Mouse (Mus musculus): ENCODE measurements around the gene Cfap77.

Gene Cfap77

DNA sequence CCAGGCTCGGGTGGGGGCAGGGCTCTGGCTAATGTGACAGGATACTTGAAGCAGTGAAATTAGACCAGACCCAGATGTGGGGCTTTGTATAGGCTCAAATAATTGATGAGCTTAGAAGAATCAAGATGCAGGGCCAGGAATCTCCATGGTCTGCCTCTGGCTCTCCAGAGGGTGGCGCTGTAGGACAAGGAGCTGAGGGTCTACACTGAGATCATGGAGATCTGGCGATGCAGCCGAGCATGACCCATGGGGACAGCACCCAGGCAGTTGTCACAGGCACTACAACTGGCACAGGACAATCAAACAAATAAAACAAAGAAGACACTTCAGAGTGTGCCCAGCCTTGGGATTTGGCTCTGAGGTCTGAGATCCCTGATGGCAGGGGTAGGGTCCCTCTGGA is 131.0 kb downstream of the Cfap77 start:
- no peak for TF ChIP-seq GATA4 (IDR thresholded peaks at IDR 0.05; ENCODE audit: insufficient replicate concordance, low read length)

DNA sequence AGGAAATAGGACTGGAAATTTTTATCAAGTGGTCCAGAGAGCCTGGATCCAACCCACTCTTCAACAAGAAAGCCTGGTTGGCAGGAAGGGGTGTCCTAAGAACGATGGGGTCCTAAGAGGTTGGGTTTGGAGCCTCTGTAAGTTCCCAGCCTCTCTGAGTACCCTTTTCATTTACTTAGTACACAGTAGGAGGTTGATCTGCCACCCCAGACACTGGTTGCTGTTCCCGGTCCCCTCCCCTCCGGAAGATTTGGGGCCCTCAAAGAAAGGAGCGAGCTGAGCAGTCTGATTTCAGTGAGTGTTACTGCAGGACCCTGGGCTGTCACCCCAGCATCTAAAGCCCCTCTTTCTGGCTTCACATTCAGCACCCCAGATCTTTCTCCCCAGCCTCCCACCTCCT is 135.9 kb downstream of the Cfap77 start:
- TF ChIP-seq GATA4 (IDR thresholded peaks at IDR 0.05; ENCODE audit: insufficient replicate concordance, low read length), result no peak

GRCm38 (mm10) chr2:28917518-28918361 is 137.1 kb downstream of the Cfap77 start:
- no peak for TF ChIP-seq GATA4 (IDR thresholded peaks at IDR 0.05; ENCODE audit: insufficient replicate concordance, low read length)

DNA sequence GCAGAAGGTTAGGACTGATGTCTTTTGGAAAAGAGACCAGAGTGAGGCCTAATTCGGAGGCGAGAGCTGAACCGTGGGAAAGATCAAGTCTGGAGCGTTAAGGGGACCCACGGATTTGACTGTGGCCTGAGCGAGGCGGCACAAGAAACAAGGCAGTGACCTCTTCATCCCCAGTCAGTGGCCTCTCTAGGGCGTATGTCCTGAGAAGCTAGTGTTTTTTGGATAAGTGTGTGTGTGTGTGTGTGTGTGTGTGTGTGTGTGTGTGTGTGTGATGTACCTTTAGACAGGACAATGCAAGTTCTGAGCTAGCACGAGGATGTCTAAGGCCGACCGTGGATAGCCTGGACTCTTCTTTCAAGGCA is 137.7 kb downstream of the Cfap77 start:
- no peak for TF ChIP-seq GATA4 (IDR thresholded peaks at IDR 0.05; ENCODE audit: insufficient replicate concordance, low read length)

DNA sequence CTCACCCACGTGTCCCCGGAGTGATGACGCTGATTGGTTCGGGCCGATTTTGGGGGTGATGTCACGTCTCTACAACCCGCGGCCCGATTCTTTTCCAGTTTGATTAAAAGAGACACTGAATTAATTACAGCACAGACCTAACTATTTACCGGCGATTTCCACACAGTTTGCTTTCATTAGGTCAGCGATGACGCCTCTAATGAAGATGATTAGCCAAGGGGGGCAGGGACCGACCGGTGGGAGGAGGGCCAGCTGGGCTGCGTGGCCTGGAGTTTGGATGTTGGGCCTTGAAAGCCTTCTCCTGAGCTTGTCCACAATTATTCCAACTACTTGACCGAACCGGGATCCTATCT is 138.4 kb downstream of the Cfap77 start, which contains the start of gene Barhl1:
TSS of gene Barhl1 (minus strand) at position 156 of the 353 bp plus-strand sequence.
- no peak for TF ChIP-seq GATA4 (IDR thresholded peaks at IDR 0.05; ENCODE audit: insufficient replicate concordance, low read length)

GRCm38 (mm10) chr2:28915768-28916512 is 138.9 kb downstream of the Cfap77 start:
- TF ChIP-seq GATA4 (IDR thresholded peaks at IDR 0.05; ENCODE audit: insufficient replicate concordance, low read length), result no peak; the same call in 1 of the 2 replicates

GRCm38 (mm10) chr2:28915104-28915738 is 139.6 kb downstream of the Cfap77 start:
- TF ChIP-seq GATA4 (IDR thresholded peaks at IDR 0.05; ENCODE audit: insufficient replicate concordance, low read length), result no peak

DNA sequence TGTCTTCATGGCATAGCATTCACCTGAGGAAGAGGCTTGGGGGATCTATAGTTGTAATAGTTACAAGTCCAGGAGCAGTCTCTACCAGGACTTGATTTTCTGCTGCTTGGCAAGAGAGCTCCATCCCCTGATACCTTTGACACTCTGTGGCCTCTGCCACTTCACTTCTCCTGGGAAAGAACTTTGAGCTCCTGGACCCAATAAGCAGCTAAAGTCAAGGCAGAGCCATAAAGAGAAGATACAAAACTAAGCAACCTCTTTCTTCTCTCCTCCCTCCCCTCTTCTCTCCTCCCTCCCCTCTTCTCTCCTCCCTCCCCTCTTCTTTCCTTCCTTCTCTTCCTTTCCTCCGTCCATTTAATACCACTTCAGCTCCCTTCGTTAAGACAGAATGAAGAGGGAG is 140.7 kb downstream of the Cfap77 start:
- no peak for TF ChIP-seq GATA4 (IDR thresholded peaks at IDR 0.05; ENCODE audit: insufficient replicate concordance, low read length)

DNA sequence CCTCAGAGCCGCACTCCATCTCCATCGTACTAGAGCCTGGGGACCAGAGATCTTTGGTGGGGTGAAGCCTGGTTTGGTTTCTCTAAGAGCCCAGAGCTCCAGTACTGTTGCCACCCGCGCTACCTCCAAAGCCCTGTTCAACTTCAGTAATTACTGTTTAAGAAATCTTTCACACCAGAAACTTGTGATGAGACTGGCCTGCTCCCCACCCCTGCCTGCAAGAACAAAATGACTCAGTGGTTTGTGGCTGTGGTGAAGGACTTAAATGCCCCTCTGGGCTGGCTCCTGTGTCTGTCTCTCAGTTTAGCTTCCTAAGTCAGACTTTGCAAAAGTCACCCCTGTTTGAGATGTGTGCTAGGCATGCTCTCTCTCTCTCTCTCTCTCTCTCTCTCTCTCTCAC is 141.9 kb downstream of the Cfap77 start:
- TF ChIP-seq GATA4 (IDR thresholded peaks at IDR 0.05; ENCODE audit: insufficient replicate concordance, low read length), result no peak

GRCm38 (mm10) chr2:28912039-28912700 is 142.7 kb downstream of the Cfap77 start:
- TF ChIP-seq GATA4 (IDR thresholded peaks at IDR 0.05; ENCODE audit: insufficient replicate concordance, low read length), result no peak

DNA sequence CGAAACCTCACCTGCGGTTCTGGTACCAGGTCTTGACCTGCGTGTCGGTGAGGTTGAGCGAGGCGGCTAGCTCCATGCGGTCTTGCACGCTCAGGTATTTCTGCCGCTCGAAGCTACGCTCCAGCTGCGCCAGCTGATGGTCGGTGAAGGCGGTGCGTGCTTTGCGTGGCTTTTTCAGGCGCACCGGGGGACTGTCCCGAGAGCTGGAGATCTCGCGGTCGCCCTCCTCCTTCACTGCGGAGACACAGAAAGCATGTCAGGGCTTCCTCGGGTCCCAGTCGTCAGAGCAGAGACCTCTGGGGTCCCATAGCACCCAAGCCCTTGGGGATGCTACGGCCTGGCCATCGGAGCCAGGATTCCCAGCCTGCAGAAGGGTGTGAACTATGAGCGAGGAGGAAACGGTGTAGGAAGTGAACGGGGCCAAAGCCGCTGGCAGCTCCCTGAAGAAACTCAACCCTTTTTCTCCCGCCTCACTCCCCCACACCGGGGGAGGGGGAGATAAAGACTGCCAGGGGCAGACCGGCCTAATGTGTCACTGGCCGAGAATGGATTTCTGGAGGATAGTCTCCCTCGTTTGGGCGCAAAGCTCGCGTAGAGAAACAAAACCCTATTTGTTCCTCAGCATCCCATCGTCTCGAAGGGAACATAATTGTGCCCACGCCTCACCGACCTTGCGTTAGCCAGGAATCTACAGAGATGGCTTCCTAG is 143.4 kb downstream of the Cfap77 start:
- TF ChIP-seq GATA4 (IDR thresholded peaks at IDR 0.05; ENCODE audit: insufficient replicate concordance, low read length), result no peak

GRCm38 (mm10) chr2:28910877-28911276 is 144.0 kb downstream of the Cfap77 start:
- no peak for TF ChIP-seq GATA4 (IDR thresholded peaks at IDR 0.05; ENCODE audit: insufficient replicate concordance, low read length)

DNA sequence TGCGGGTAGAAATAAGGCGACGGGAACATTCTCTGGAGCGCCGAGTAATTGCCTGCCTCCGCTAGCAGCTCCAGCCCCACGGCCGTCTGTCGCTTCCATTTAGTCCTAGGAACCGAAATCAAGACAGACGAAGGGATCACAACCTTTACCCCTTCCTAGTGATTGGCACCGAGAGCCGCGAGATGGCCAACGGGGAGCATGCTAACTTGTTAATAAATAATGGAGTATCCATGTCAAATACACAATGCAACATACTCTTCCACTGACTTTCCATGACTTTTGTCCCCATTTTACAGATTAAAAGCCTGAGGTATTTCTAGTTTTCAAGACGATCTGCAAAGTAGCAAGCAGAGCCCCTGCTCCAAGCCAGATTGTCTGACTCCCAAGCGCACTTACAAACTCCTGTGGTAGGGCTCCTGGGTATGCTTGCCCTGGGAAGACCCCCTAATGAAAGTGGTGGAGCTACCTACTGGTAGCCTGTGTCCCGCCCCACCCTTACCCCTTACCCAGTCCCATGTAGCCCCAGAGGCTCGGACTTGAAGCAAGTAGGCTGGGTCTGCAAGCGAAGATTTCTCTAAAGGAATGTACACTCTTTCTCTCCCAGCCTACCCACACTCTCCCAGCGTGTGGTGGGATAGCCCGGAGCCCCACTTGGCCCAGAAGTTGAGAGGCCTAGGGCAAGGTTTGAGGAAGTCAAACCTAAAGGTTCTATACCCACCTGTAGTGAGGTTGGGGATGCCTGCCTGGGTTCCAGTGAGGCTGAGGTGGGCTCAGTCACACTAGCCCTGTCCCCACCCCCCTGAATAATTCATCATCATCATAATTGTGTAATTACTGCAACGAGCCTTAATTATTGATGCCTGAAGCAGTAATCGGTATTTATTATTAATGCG is 144.8 kb downstream of the Cfap77 start:
- no peak for TF ChIP-seq GATA4 (IDR thresholded peaks at IDR 0.05; ENCODE audit: insufficient replicate concordance, low read length)

Measured in liver, adult (tissue).